Mouse (Mus musculus) CH12.LX (cell line): ENCODE measurements around the gene Gm8369. TPM values are rescaled to one million over a fixed set of nuclear protein-coding genes. Genes with fewer than 3 reads are reported as not detected.

ENCODE experiments used
- DNase-seq: peaks from one replicate; pipeline ENCODE4 v3.0.0-alpha.2; 2013; ENCODE audit errors: extremely low read depth
- H3K27ac ChIP-seq: 2 replicates; pipeline ENCODE4 v1.5.1; 2012; ENCODE audit warnings: low read depth, mild to moderate bottlenecking, control low read depth, moderate library complexity; ENCODE audit not compliant: insufficient read depth
- H3K27me3 ChIP-seq: replicated peaks from 2 replicates; pipeline ENCODE3; 2012; ENCODE audit warnings: inconsistent platforms
- H3K36me3 ChIP-seq, 2 experiments: replicated peaks in 1 of 2; 2 replicates each; pipeline versions ENCODE3 to v1.6.1; 2012; ENCODE audit warnings: inconsistent platforms in 1 of 2, low read length in 1 of 2, mild to moderate bottlenecking in 1 of 2, mixed read lengths in 1 of 2, moderate library complexity in 1 of 2; ENCODE audit not compliant: control insufficient read depth in 1 of 2, insufficient read depth in 1 of 2
- H3K4me1 ChIP-seq, 2 experiments: 2 replicates each; pipeline ENCODE4 v1.6.1; 2012; ENCODE audit warnings: inconsistent platforms in 1 of 2, moderate library complexity in 1 of 2; ENCODE audit not compliant: insufficient read depth in 2 of 2, control insufficient read depth in 1 of 2
- H3K4me2 ChIP-seq: 2 replicates; pipeline ENCODE4 v1.6.1; 2012; ENCODE audit warnings: low read depth, mild to moderate bottlenecking, control low read depth; ENCODE audit not compliant: poor library complexity, insufficient read depth, severe bottlenecking
- H3K4me3 ChIP-seq, 3 experiments: fragments of 150-350 bp in 1 of 3; sonication (generic) in 1 of 3; replicated peaks in 1 of 3; 2 replicates each; pipeline versions ENCODE3 to v1.5.1; 2011 to 2012; ENCODE audit warnings: low read depth in 2 of 3, low read length in 2 of 3, mild to moderate bottlenecking in 2 of 3, moderate library complexity in 2 of 3, control low read depth in 1 of 3, improper control_type of control experiment in 1 of 3, inconsistent platforms in 1 of 3, mixed read lengths in 1 of 3; ENCODE audit not compliant: poor library complexity in 1 of 3
- H3K79me2 ChIP-seq: replicated peaks from 2 replicates; pipeline ENCODE4 v1.6.1; 2012; ENCODE audit warnings: mild to moderate bottlenecking, moderate library complexity; ENCODE audit not compliant: control insufficient read depth, poor library complexity, insufficient read depth, severe bottlenecking; ENCODE audit errors: extremely low read depth
- H3K9ac ChIP-seq: 2 replicates; pipeline ENCODE4 v1.6.1; 2012; ENCODE audit warnings: low read depth, mild to moderate bottlenecking, control low read depth, moderate library complexity; ENCODE audit not compliant: insufficient read depth
- H3K9me3 ChIP-seq: replicated peaks from 2 replicates; pipeline ENCODE3; 2012; ENCODE audit warnings: low read length, inconsistent platforms, mixed read lengths
- EP300 ChIP-seq: IDR thresholded peaks from 2 replicates; pipeline ENCODE4 v1.6.1; 2011; ENCODE audit warnings: low read length, improper control_type of control experiment
- IRF4 ChIP-seq: IDR thresholded peaks from 2 replicates; pipeline ENCODE4 v1.6.1; 2014; ENCODE audit warnings: low read depth, mild to moderate bottlenecking, inconsistent platforms, low read length, improper control_type of control experiment
- KAT2A ChIP-seq: IDR thresholded peaks from 2 replicates; pipeline ENCODE4 v1.6.1; 2012; ENCODE audit warnings: low read length, improper control_type of control experiment, inconsistent platforms; ENCODE audit not compliant: insufficient replicate concordance
- MAX ChIP-seq: IDR thresholded peaks from 2 replicates; pipeline ENCODE4 v1.6.1; 2011; ENCODE audit warnings: low read length, improper control_type of control experiment
- NELFE ChIP-seq: IDR thresholded peaks from 2 replicates; pipeline ENCODE4 v1.6.1; 2011; ENCODE audit warnings: low read depth, low read length, improper control_type of control experiment
- POLR2AphosphoS2 ChIP-seq: IDR thresholded peaks from 2 replicates; pipeline ENCODE4 v1.6.1; 2011; ENCODE audit warnings: low read depth, low read length, improper control_type of control experiment
- RCOR1 ChIP-seq: conservative IDR thresholded peaks from 2 replicates; pipeline ENCODE4 v1.6.1; 2012; ENCODE audit warnings: low read depth, mild to moderate bottlenecking, inconsistent platforms, low read length, improper control_type of control experiment
- SMC3 ChIP-seq: IDR thresholded peaks from 2 replicates; pipeline ENCODE4 v1.6.1; 2011; ENCODE audit warnings: low read depth, low read length, improper control_type of control experiment
- ZNF384 ChIP-seq: IDR thresholded peaks from 2 replicates; pipeline ENCODE4 v1.6.1; 2012; ENCODE audit warnings: low read depth, low read length, improper control_type of control experiment, inconsistent platforms
- dilution Hi-C: fragments of 300-500 bp; cut with MboI; formaldehyde crosslinking; loops from 2 replicates; pipeline ENCODE4 v1.14.3; 2020; ENCODE audit warnings: low sequenced_read_pairs; ENCODE audit not compliant: extremely low pct_unique_long_range_greater_than_20kb, extremely low pct_ligation_motif_present
- in situ Hi-C: fragments of 300-500 bp; cut with MboI; formaldehyde crosslinking; loops from 3 replicates; pipeline ENCODE4 v1.14.3; 2019; ENCODE audit warnings: low sequenced_read_pairs, low pct_ligation_motif_present, low pct_unique_long_range_greater_than_20kb, mixed read lengths
- polyA plus RNA-seq: library from polyadenylated mRNA; unstranded; fragments of >175 nt; gene quantifications from 2 replicates; pipeline ENCODE4 v1.2.1, GENCODE M21; 2012; ENCODE audit warnings: low read depth; ENCODE audit not compliant: insufficient read length
- total RNA-seq, 2 experiments: library from RNA; depleted of rRNA; stranded (reverse); fragments of 300-350 nt in 1 of 2; fragments of >200 nt in 1 of 2; gene quantifications; 2 replicates each; pipeline ENCODE4 v1.2.3; 2012 to 2014

Gm8369 gene
- total and polyA plus RNA-seq, 3 experiments = 1.2 to 4.3 (median 1.7) TPM

DNA sequence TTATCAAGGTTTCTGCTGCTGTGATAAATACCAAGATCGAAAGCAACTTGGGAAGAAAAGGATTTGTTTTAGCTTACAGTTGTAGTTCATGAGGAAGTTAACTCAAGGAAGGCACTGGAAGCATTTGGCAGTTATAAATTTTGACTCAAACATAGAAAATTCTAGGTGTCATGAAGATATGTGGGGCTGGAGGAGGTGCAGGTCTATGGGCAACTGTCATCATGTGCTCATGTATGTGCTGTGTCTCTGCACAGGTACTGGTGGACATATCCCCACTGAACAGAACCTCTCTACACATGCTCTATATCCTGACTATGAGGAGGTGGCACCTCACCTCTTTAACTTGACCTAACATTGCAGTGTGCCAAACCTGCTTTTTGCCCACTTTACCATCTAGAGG, 861 bp downstream of the Gm8369 start:
- in situ Hi-C loops (no loop called here), dilution Hi-C loops (no loop called here)
- Histone ChIP-seq H3K27ac (no peak overlapping the region), H3K36me3 (no peaks in the 10 kb centered on the region), H3K4me1 (peaks cover 9 to 33% of the 10 kb centered on the region in 2 experiments; a peak in 3 of 4 replicates), H3K27me3 (no peaks in the 10 kb centered on the region), H3K9ac (no peak overlapping the region), H3K4me3 (no peak overlapping the region), H3K9me3 (no peaks in the 10 kb centered on the region), H3K4me2 (no peak overlapping the region), H3K79me2 (no peaks in the 10 kb centered on the region)
- TF ChIP-seq KAT2A (no peak), RCOR1 (no peak)
- DNase-seq = no peak

DNA sequence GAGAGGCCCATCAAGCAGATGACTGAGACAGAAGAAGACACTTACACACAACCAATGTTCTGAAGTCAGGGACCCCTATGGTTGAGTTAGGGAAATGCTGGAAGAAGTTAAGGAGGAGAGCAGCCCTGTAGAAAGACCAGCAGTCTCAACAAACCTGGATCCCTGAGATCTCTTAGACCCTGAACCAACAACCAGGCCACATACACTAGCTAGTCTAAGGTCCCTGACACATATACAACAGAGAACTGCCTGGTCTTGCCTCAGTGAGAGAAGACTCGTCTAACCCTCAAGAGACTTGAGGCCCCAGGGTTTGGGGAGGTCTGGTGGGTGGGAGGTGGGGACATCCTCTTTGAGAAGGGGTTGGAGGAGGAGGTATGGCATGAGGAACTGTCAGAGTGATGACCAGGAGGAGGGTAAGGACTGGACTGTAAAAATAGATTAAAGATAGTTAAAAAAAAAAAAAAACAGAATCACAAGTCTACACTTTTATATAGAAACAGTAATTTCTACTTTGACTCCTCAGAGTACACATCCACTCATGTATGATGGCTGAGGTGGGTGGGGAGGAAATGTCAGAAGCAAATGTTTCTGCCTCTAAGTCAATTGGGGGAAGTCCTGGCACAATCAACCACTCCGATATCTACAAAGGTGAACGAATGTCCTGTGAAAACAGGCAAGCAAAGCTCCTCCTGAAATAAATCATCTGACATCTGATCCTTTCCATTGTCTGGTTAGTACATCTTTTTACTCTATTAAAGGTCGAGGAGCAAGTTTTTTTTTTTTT, 5.9 kb downstream of the Gm8369 start:
- dilution Hi-C loops (no loop called here), in situ Hi-C loops (no loop called here)
- no peak overlapping the region for H3K9ac ChIP-seq
- H3K4me1 ChIP-seq = peaks cover 20 to 49% of the 10 kb centered on the region in 2 experiments; a peak in 3 of 4 replicates
- no peak for TF ChIP-seq SMC3
- TF ChIP-seq ZNF384 = peak; percentile 15; the same call in 1 of the 2 replicates
- TF ChIP-seq IRF4 = 0 out of 2 replicates have a peak, but pooled peaks have one; percentile 8
- no peak for TF ChIP-seq POLR2AphosphoS2
- TF ChIP-seq MAX = no peak
- DNase-seq = peak; percentile 51
- H3K4me3 ChIP-seq = no peak overlapping the region
- no peaks in the 10 kb centered on the region for H3K27me3 ChIP-seq
- no peak overlapping the region; the same call in 1 of the 2 replicates for H3K27ac ChIP-seq
- H3K9me3 ChIP-seq = no peaks in the 10 kb centered on the region
- H3K36me3 ChIP-seq = no peaks in the 10 kb centered on the region
- no peaks in the 10 kb centered on the region for H3K79me2 ChIP-seq
- H3K4me2 ChIP-seq = no peak overlapping the region

DNA sequence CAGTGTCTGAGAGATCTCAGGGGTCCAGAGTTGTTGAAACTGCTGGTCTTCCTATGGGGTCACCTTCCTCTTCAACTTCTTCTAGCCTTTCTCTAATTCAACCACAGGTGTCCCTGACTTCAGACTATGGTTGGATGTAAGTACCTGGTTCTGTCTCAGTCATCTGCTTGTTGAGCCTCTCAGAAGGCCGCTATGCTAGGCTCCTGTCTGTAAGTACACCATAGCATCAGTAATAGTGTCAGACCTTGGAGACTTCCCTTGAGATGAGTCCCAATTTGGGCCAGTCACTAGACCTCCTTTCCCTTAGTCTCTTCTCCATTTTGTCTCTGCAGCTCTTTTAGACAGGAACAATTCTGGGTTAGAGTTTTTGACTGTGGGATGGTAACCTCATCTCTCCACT, 6.9 kb downstream of the Gm8369 start:
- no peak for TF ChIP-seq MAX
- TF ChIP-seq ZNF384 = no peak
- no peak for TF ChIP-seq NELFE
- no peak for TF ChIP-seq EP300
- no peaks in the 10 kb centered on the region for H3K9me3 ChIP-seq
- no peak overlapping the region for H3K9ac ChIP-seq
- H3K36me3 ChIP-seq = no peaks in the 10 kb centered on the region
- H3K4me1 ChIP-seq = peaks cover 20 to 52% of the 10 kb centered on the region in 2 experiments; a peak in 3 of 4 replicates
- in situ Hi-C loops (no loop called here), dilution Hi-C loops (no loop called here)
- no peak overlapping the region for H3K4me3 ChIP-seq
- H3K27ac ChIP-seq = peak overlapping the region; percentile 26; the same call in 1 of the 2 replicates
- H3K79me2 ChIP-seq = no peaks in the 10 kb centered on the region
- no peaks in the 10 kb centered on the region for H3K27me3 ChIP-seq
- H3K4me2 ChIP-seq = no peak overlapping the region
- DNase-seq = no peak
